Mouse (Mus musculus): ENCODE results near the gene Tmc8.

- no peak for TF ChIP-seq CTCF (IDR thresholded peaks at IDR 0.05; ENCODE audit: low read depth)
- no peak for TF ChIP-seq EP300 (optimal IDR thresholded peaks at IDR 0.05)
These were observed 32.0 kb downstream of the Tmc8 start for GRCm38 (mm10) chr11:117813867-117814266.
